Mouse (Mus musculus): ENCODE data around the gene Ctsd.
"Not testable (repeated sequence)": the region's sequence is repeated elsewhere in the genome, so short reads cannot be mapped to it uniquely, and the experiment has no call there.

Gene Ctsd

GRCm38 (mm10) chr7:142387419-142388148, at the start of gene Ctsd:
TSS of gene Ctsd (minus strand) at chr7:142388038.
- DNase-seq (ENCODE audit: low spot score): peak; percentile 98

- DNase-seq (ENCODE audit: low spot score): no peak
Measured at GRCm38 (mm10) chr7:142437324-142437723, 49.5 kb upstream of the Ctsd start.

- DNase-seq (ENCODE audit: low spot score): peak; percentile 89
Measured at GRCm38 (mm10) chr7:142435524-142435923, 47.7 kb upstream of the Ctsd start.

GRCm38 (mm10) chr7:142434137-142434865, 46.5 kb upstream of the Ctsd start, which contains the start of gene Syt8:
TSS of gene Syt8 (plus strand) at chr7:142434850.
- no peak for DNase-seq (ENCODE audit: low spot score)

- no peak for DNase-seq (ENCODE audit: low spot score)
Measured at GRCm38 (mm10) chr7:142433623-142434022, 45.8 kb upstream of the Ctsd start.

GRCm38 (mm10) chr7:142431106-142431505, 43.3 kb upstream of the Ctsd start:
- DNase-seq (ENCODE audit: low spot score): no peak

- no peak for DNase-seq (ENCODE audit: low spot score)
Measured at GRCm38 (mm10) chr7:142430160-142430678, 42.4 kb upstream of the Ctsd start.

GRCm38 (mm10) chr7:142428213-142428612, 40.4 kb upstream of the Ctsd start:
- peak; percentile 93 for DNase-seq (ENCODE audit: low spot score)

GRCm38 (mm10) chr7:142425641-142426213, 37.9 kb upstream of the Ctsd start:
- peak; percentile 25 for DNase-seq (ENCODE audit: low spot score)

- DNase-seq (ENCODE audit: low spot score): no peak
Measured at GRCm38 (mm10) chr7:142421826-142422225, 34.0 kb upstream of the Ctsd start.

GRCm38 (mm10) chr7:142419887-142420286, 32.0 kb upstream of the Ctsd start:
- DNase-seq (ENCODE audit: low spot score): no peak

GRCm38 (mm10) chr7:142418679-142419078, 30.8 kb upstream of the Ctsd start:
- DNase-seq (ENCODE audit: low spot score): no peak

- DNase-seq (ENCODE audit: low spot score): no peak
Measured at GRCm38 (mm10) chr7:142418027-142418426, 30.2 kb upstream of the Ctsd start.

GRCm38 (mm10) chr7:142416225-142416624, 28.4 kb upstream of the Ctsd start:
- DNase-seq (ENCODE audit: low spot score): no peak

GRCm38 (mm10) chr7:142415314-142415713, 27.5 kb upstream of the Ctsd start:
- no peak for DNase-seq (ENCODE audit: low spot score)

GRCm38 (mm10) chr7:142413285-142413684, 25.4 kb upstream of the Ctsd start:
- DNase-seq (ENCODE audit: low spot score): no peak

- no peak for DNase-seq (ENCODE audit: low spot score)
Measured at GRCm38 (mm10) chr7:142409603-142410002, 21.8 kb upstream of the Ctsd start.

- no peak for DNase-seq (ENCODE audit: low spot score)
Measured at GRCm38 (mm10) chr7:142408686-142409085, 20.8 kb upstream of the Ctsd start.

GRCm38 (mm10) chr7:142407935-142408334, 20.1 kb upstream of the Ctsd start:
- DNase-seq (ENCODE audit: low spot score): no peak

- not testable (repeated sequence) for DNase-seq (ENCODE audit: low spot score)
Measured at GRCm38 (mm10) chr7:142405134-142405533, 17.3 kb upstream of the Ctsd start.

- DNase-seq (ENCODE audit: low spot score): no peak
Measured at GRCm38 (mm10) chr7:142403591-142403990, 15.8 kb upstream of the Ctsd start.

- peak; percentile 29 for DNase-seq (ENCODE audit: low spot score)
Measured at GRCm38 (mm10) chr7:142400750-142401142, 12.9 kb upstream of the Ctsd start.
